Mouse (Mus musculus) C2C12 (cell line): Measurements from ENCODE around the gene Dnajc5.

Experiments
- CEBPB ChIP-seq: IDR thresholded peaks from one replicate; pipeline ENCODE4 v1.6.1; 2011; ENCODE audit warnings: low read depth, mild to moderate bottlenecking, control low read depth, moderate library complexity
- USF1 ChIP-seq: IDR thresholded peaks from one replicate; pipeline ENCODE4 v1.6.1; 2011; ENCODE audit warnings: low read depth, mild to moderate bottlenecking, control low read depth, moderate library complexity

GRCm38 (mm10) chr2:181492206-181492605, 28.1 kb upstream of the Dnajc5 start:
- no peak for TF ChIP-seq USF1
- no peak for TF ChIP-seq CEBPB
